Mouse (Mus musculus): ENCODE measurements at regions not wholly inside any gene's neighbourhood (a gene's known extent, or its start where the extent isn't known, plus 50 kb on each side); places are given as distances from the start of the nearest gene placed in this dataset.

DNA sequence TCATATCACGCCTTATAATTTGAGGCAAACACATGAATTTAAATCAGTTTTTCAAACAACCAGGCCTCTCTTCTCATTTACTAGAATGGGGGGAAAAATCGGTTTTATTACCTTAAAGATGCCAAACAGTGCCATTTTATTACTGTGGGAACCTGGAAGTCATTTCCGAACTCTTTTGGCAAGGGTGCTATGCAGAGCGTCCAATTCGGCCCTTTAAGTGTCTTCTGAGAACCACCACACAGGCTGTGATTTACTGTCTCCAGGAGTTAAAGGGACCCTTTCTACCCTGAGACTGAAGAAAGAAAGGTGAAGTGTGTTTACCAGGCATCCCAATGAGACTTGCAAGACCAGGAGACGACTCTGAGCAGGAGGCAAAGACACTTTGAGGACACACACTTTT lies 359.4 kb upstream of the Adgrl2 start:
- no peaks in the 10 kb centered on the region for H3K4me1 ChIP-seq (ENCODE audit: control insufficient read depth, insufficient read depth, low read length)
- H3K36me3 ChIP-seq (ENCODE audit: control insufficient read depth, insufficient read depth, low read length, poor library complexity, severe bottlenecking): no peaks in the 10 kb centered on the region
- TF ChIP-seq POLR2A (IDR thresholded peaks at IDR 0.05; ENCODE audit: insufficient read depth, low read length) (no peak), EP300 (IDR thresholded peaks at IDR 0.05; ENCODE audit: insufficient read depth, low read depth, low read length) (no peak), CTCF (IDR thresholded peaks at IDR 0.05; ENCODE audit: low read depth, low read length) (no peak)
- no peak overlapping the region for H3K4me3 ChIP-seq (ENCODE audit: low read depth, low read length)
- H3K9me3 ChIP-seq (replicated peaks; ENCODE audit: control insufficient read depth, insufficient read depth, low read length, poor library complexity, severe bottlenecking): no peaks in the 10 kb centered on the region; the same call in 1 of the 2 replicates
- no peak overlapping the region for H3K27ac ChIP-seq (ENCODE audit: insufficient read depth, low read length)
- H3K27me3 ChIP-seq (ENCODE audit: control insufficient read depth, insufficient read depth, low read length, poor library complexity, severe bottlenecking): no peaks in the 10 kb centered on the region
- H3K9ac ChIP-seq (ENCODE audit: low read depth, poor library complexity, severe bottlenecking): no peak overlapping the region

DNA sequence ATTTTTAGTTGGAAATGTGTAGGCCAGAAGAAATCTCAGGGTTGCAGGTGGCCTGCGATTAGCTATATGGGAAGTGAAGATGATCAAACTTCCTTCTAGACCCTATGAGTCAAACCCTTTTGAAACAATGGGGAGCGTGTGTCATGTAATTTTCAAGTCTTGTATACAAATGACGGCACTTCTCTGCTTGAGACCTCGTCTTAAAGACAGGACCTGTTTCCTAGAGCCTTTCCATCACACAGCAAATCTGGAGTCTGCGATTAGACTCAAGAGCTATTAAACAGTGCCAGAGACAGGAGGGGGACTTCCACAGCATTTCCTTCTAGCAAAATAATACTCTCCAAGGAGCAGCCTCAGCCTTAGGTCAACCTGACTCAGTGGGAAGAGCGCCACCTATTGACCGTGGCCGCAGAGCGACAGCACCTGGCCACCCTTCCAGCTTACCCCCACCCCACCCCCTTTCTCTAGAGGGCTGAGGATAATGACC lies 358.9 kb upstream of the Adgrl2 start:
- H3K27me3 ChIP-seq (ENCODE audit: control insufficient read depth, insufficient read depth, low read length, poor library complexity, severe bottlenecking): no peaks in the 10 kb centered on the region
- peak; percentile 61 for TF ChIP-seq CTCF (IDR thresholded peaks at IDR 0.05; ENCODE audit: low read depth, low read length)
- no peak for TF ChIP-seq EP300 (IDR thresholded peaks at IDR 0.05; ENCODE audit: insufficient read depth, low read depth, low read length)
- no peaks in the 10 kb centered on the region; the same call in 1 of the 2 replicates for H3K9me3 ChIP-seq (replicated peaks; ENCODE audit: control insufficient read depth, insufficient read depth, low read length, poor library complexity, severe bottlenecking)
- H3K4me3 ChIP-seq (ENCODE audit: low read depth, low read length): no peak overlapping the region
- no peaks in the 10 kb centered on the region for H3K4me1 ChIP-seq (ENCODE audit: control insufficient read depth, insufficient read depth, low read length)
- H3K9ac ChIP-seq (ENCODE audit: low read depth, poor library complexity, severe bottlenecking): no peak overlapping the region
- H3K36me3 ChIP-seq (ENCODE audit: control insufficient read depth, insufficient read depth, low read length, poor library complexity, severe bottlenecking): no peaks in the 10 kb centered on the region
- no peak overlapping the region for H3K27ac ChIP-seq (ENCODE audit: insufficient read depth, low read length)

DNA sequence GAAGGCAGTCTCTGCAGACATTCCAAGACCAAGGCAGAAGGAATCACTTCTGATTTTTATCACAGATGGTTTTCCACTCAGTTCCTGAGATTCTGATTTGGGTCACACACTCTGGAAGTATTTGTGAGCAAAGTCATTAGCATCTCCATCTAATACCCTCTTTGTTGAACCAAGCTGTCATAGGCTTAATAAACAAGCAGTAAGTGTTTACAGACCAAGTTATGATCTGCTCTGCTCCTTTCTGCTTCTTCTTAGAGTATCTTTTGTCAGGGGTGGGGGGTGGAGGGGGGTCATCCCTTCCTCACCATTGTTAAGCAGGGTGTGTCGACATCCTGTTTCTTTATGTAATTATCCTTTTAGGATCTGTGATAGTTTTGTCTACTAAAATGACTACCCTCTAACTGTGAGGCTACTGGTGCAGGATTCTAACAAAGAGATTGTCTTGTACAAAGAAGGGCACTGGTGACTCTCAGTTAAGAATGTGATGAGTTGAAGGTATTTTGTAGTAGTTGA lies 358.2 kb upstream of the Adgrl2 start:
- H3K9me3 ChIP-seq (replicated peaks; ENCODE audit: control insufficient read depth, insufficient read depth, low read length, poor library complexity, severe bottlenecking): no peaks in the 10 kb centered on the region; the same call in 1 of the 2 replicates
- H3K36me3 ChIP-seq (ENCODE audit: control insufficient read depth, insufficient read depth, low read length, poor library complexity, severe bottlenecking): no peaks in the 10 kb centered on the region
- H3K27me3 ChIP-seq (ENCODE audit: control insufficient read depth, insufficient read depth, low read length, poor library complexity, severe bottlenecking): no peaks in the 10 kb centered on the region

DNA sequence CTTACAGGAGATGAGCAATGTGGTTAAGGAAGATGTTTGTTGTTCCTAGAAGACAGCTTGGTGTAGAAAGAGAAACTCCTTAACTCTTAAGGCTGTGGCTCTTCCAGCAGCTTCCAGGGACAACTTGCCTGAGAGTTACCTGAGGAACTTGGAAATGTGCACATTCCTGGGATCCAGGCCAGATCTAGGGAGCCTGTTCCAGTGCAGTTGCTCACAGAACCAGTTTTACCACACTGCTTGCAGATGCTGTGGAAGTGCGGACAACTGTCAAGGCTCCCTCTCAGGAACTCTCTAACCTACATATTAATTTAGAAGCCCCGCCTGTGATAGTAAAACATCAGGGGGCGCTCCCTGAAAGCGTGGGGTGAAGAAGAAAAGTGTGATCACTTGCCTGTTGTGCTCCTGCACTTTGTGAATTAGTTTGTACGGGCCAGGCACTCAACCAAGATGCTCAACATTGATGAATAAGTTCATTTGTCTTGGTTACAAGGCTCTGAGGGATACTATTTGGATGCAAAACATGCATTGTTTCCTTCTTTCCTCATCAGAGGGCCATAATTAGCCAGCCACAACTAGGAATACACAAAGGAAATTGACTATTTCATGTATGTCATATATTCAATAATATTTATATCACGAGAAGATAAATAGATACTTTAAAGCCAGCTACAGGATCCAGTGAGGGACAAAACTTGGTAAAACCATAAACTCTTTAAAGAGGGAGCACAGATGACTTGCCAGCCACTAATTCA lies 357.1 kb upstream of the Adgrl2 start:
- Histone ChIP-seq H3K4me1 (ENCODE audit: control insufficient read depth, insufficient read depth, low read length) (no peaks in the 10 kb centered on the region), H3K4me3 (ENCODE audit: low read depth, low read length) (no peak overlapping the region), H3K9ac (ENCODE audit: low read depth, poor library complexity, severe bottlenecking) (no peak overlapping the region), H3K9me3 (replicated peaks; ENCODE audit: control insufficient read depth, insufficient read depth, low read length, poor library complexity, severe bottlenecking) (no peaks in the 10 kb centered on the region; the same call in 1 of the 2 replicates), H3K36me3 (ENCODE audit: control insufficient read depth, insufficient read depth, low read length, poor library complexity, severe bottlenecking) (no peaks in the 10 kb centered on the region), H3K27me3 (ENCODE audit: control insufficient read depth, insufficient read depth, low read length, poor library complexity, severe bottlenecking) (no peaks in the 10 kb centered on the region), H3K27ac (ENCODE audit: insufficient read depth, low read length) (no peak overlapping the region)
- TF ChIP-seq EP300 (IDR thresholded peaks at IDR 0.05; ENCODE audit: insufficient read depth, low read depth, low read length) (no peak), POLR2A (IDR thresholded peaks at IDR 0.05; ENCODE audit: insufficient read depth, low read length) (no peak), CTCF (IDR thresholded peaks at IDR 0.05; ENCODE audit: low read depth, low read length) (no peak)

More for the DNA sequence above, 358.2 kb upstream of the Adgrl2 start:
- H3K4me1 ChIP-seq (ENCODE audit: control insufficient read depth, insufficient read depth, low read length): no peaks in the 10 kb centered on the region
- no peak overlapping the region for H3K9ac ChIP-seq (ENCODE audit: low read depth, poor library complexity, severe bottlenecking)
- no peak overlapping the region for H3K4me3 ChIP-seq (ENCODE audit: low read depth, low read length)
- H3K27ac ChIP-seq (ENCODE audit: insufficient read depth, low read length): no peak overlapping the region
- no peak for TF ChIP-seq POLR2A (IDR thresholded peaks at IDR 0.05; ENCODE audit: insufficient read depth, low read length)
- no peak for TF ChIP-seq CTCF (IDR thresholded peaks at IDR 0.05; ENCODE audit: low read depth, low read length)

DNA sequence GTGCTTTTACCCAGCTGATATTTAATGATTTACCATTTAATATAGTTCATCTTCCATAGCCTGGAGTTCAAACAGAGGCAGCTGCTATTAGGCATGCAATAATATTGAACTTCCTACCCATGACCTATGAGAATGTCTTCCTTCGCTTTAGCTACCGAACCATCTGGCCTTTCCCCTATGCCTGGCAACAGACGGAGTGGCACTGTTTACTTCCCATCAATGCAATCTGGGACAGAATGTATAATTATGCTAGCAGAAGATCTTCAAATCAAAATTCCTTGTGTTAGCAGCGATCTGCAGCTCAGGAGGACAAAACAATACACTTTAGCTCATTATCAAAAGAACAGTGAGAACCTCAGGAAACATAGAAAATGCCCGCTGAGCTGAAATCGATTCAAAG lies 352.2 kb upstream of the Adgrl2 start:
- no peak for TF ChIP-seq EP300 (IDR thresholded peaks at IDR 0.05; ENCODE audit: insufficient read depth, low read depth, low read length)
- no peak for TF ChIP-seq CTCF (IDR thresholded peaks at IDR 0.05; ENCODE audit: low read depth, low read length)
- no peak for TF ChIP-seq POLR2A (IDR thresholded peaks at IDR 0.05; ENCODE audit: insufficient read depth, low read length)
- H3K27ac ChIP-seq (ENCODE audit: insufficient read depth, low read length): no peak overlapping the region
- H3K9ac ChIP-seq (ENCODE audit: low read depth, poor library complexity, severe bottlenecking): no peak overlapping the region

DNA sequence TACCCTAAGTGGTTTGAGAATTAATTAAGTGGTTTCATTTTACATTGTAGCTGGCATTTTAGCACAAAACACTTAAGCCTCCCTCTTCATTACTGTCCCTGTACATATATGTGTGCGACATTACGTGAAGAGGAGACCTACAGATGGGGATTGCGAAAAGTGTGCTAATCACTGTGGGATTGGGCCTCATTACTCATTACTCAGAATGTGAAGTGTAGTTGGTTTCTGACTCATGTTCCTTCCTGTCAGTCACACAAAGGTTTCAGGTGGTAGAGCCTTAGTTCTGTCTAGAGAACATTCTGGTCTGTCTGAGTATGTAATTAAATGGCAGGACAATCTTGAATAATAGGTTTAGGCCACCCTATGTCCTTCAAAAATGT lies 349.0 kb upstream of the Adgrl2 start:
- Histone ChIP-seq H3K4me1 (ENCODE audit: control insufficient read depth, insufficient read depth, low read length) (no peaks in the 10 kb centered on the region), H3K27ac (ENCODE audit: insufficient read depth, low read length) (no peak overlapping the region), H3K9me3 (replicated peaks; ENCODE audit: control insufficient read depth, insufficient read depth, low read length, poor library complexity, severe bottlenecking) (0 out of 2 replicates have a peak, but pooled peaks cover 6% of the 10 kb centered on the region), H3K9ac (ENCODE audit: low read depth, poor library complexity, severe bottlenecking) (no peak overlapping the region), H3K27me3 (ENCODE audit: control insufficient read depth, insufficient read depth, low read length, poor library complexity, severe bottlenecking) (no peaks in the 10 kb centered on the region), H3K36me3 (ENCODE audit: control insufficient read depth, insufficient read depth, low read length, poor library complexity, severe bottlenecking) (no peaks in the 10 kb centered on the region), H3K4me3 (ENCODE audit: low read depth, low read length) (no peak overlapping the region)
- no peak for TF ChIP-seq POLR2A (IDR thresholded peaks at IDR 0.05; ENCODE audit: insufficient read depth, low read length)
- no peak for TF ChIP-seq CTCF (IDR thresholded peaks at IDR 0.05; ENCODE audit: low read depth, low read length)
- no peak for TF ChIP-seq EP300 (IDR thresholded peaks at IDR 0.05; ENCODE audit: insufficient read depth, low read depth, low read length)

More for the DNA sequence above, 352.2 kb upstream of the Adgrl2 start:
- no peaks in the 10 kb centered on the region for H3K36me3 ChIP-seq (ENCODE audit: control insufficient read depth, insufficient read depth, low read length, poor library complexity, severe bottlenecking)
- H3K9me3 ChIP-seq (replicated peaks; ENCODE audit: control insufficient read depth, insufficient read depth, low read length, poor library complexity, severe bottlenecking): no peaks in the 10 kb centered on the region
- no peaks in the 10 kb centered on the region for H3K27me3 ChIP-seq (ENCODE audit: control insufficient read depth, insufficient read depth, low read length, poor library complexity, severe bottlenecking)
- no peak overlapping the region for H3K4me3 ChIP-seq (ENCODE audit: low read depth, low read length)
- H3K4me1 ChIP-seq (ENCODE audit: control insufficient read depth, insufficient read depth, low read length): no peaks in the 10 kb centered on the region
